Mouse (Mus musculus) midbrain, embryonic 16.5 days (tissue): Measurements from ENCODE around the gene Msrb3. TPM values are rescaled to one million over a fixed set of nuclear protein-coding genes. Genes with fewer than 3 reads are reported as not detected.

Experiments
- ATAC-seq: fragments of 200-750 bp; cut with Nextera tagmentation; 2 replicates; pipeline ENCODE4 v1.8.0; 2017; ENCODE audit warnings: moderate TSS enrichment
- H3K27ac ChIP-seq: fragments of 300-500 bp; sonication (generic); 2 replicates; pipeline ENCODE4 v1.5.1; 2014; ENCODE audit warnings: mild to moderate bottlenecking, low read length, mixed read lengths
- H3K27me3 ChIP-seq: fragments of 300-500 bp; sonication (generic); 2 replicates; pipeline ENCODE4 v1.6.1; 2014; ENCODE audit warnings: low read depth, low read length, mixed read lengths; ENCODE audit not compliant: control insufficient read depth, insufficient read depth
- H3K36me3 ChIP-seq: fragments of 300-500 bp; sonication (generic); 2 replicates; pipeline ENCODE4 v1.6.1; 2014; ENCODE audit warnings: mild to moderate bottlenecking, low read length, moderate library complexity, mixed read lengths; ENCODE audit not compliant: control insufficient read depth, insufficient read depth
- H3K4me1 ChIP-seq: fragments of 300-500 bp; sonication (generic); 2 replicates; pipeline ENCODE4 v1.6.1; 2014; ENCODE audit warnings: mild to moderate bottlenecking, low read length, mixed read lengths; ENCODE audit not compliant: control insufficient read depth, insufficient read depth
- H3K4me2 ChIP-seq: fragments of 300-500 bp; sonication (generic); 2 replicates; pipeline ENCODE4 v1.6.1; 2014; ENCODE audit warnings: mild to moderate bottlenecking, low read length, mixed read lengths
- H3K4me3 ChIP-seq: fragments of 300-500 bp; sonication (generic); 2 replicates; pipeline ENCODE4 v1.5.1; 2014; ENCODE audit warnings: low read depth, mild to moderate bottlenecking, low read length, moderate library complexity, mixed read lengths
- H3K9ac ChIP-seq: fragments of 300-500 bp; sonication (generic); 2 replicates; pipeline ENCODE4 v1.6.1; 2014; ENCODE audit warnings: low read depth, low read length, mixed read lengths
- H3K9me3 ChIP-seq: fragments of 300-500 bp; sonication (generic); replicated peaks from 2 replicates; pipeline ENCODE4 v1.6.1; 2014; ENCODE audit warnings: mild to moderate bottlenecking, low read length, mixed read lengths; ENCODE audit not compliant: control insufficient read depth, poor library complexity, severe bottlenecking
- WGBS: fragments of 180-500 bp; shearing (Covaris S2); extraction: QIAGEN DNeasy Blood & Tissue Kit; methylation state at CpG from one replicate; pipeline ENCODE4 v1.1.7; 2014; 5-methylcytosine and 5-hydroxymethylcytosine counted together
- polyA plus RNA-seq: library from polyadenylated mRNA; unstranded; fragments of >200 nt; fragmentation: Nextera tagmentation; extraction: Ambion mirVana; gene quantifications from 2 replicates; pipeline ENCODE4 v1.2.1, GENCODE M21; 2015

Gene Msrb3
- polyA plus RNA-seq, 1 experiment from 2014 or later, result 1.0 TPM

- WGBS, result 75% methylated on average over 4 of the region's 4 CpGs
- peaks cover 3% of the 10 kb centered on the region; the same call in 1 of the 2 replicates for H3K4me1 ChIP-seq
- no peak overlapping the region for H3K9ac ChIP-seq
- H3K4me2 ChIP-seq, result no peak overlapping the region
- H3K4me3 ChIP-seq, result no peak overlapping the region
- peaks cover 2% of the 10 kb centered on the region; the same call in 1 of the 2 replicates for H3K9me3 ChIP-seq
- H3K36me3 ChIP-seq, result no peaks in the 10 kb centered on the region
- ATAC-seq, result no peak
- no peak overlapping the region for H3K27ac ChIP-seq
- H3K27me3 ChIP-seq, result no peaks in the 10 kb centered on the region
These were observed 5.1 kb upstream of the Msrb3 start for GRCm38 (mm10) chr10:120903843-120904468.

- Histone ChIP-seq H3K9me3 (peaks cover 2% of the 10 kb centered on the region; the same call in 1 of the 2 replicates), H3K4me2 (no peak overlapping the region), H3K9ac (no peak overlapping the region), H3K4me3 (no peak overlapping the region), H3K27ac (no peak overlapping the region), H3K36me3 (no peaks in the 10 kb centered on the region), H3K27me3 (peaks cover 6% of the 10 kb centered on the region; the same call in 1 of the 2 replicates), H3K4me1 (peaks cover 3% of the 10 kb centered on the region; the same call in 1 of the 2 replicates)
- 57% methylated on average over 9 of the region's 9 CpGs for WGBS
- no peak for ATAC-seq
These were observed 2.8 kb upstream of the Msrb3 start for GRCm38 (mm10) chr10:120901746-120902145.

GRCm38 (mm10) chr10:120900096-120900495 lies 1.2 kb upstream of the Msrb3 start:
- no peak for ATAC-seq
- no peaks in the 10 kb centered on the region for H3K9me3 ChIP-seq

GRCm38 (mm10) chr10:120898357-120898756 lies 544 bp downstream of the Msrb3 start:
- H3K4me3 ChIP-seq, result peak overlapping the region; percentile 67
- no peaks in the 10 kb centered on the region for H3K36me3 ChIP-seq
- H3K4me2 ChIP-seq, result peak overlapping the region; percentile 98
- H3K27me3 ChIP-seq, result peaks cover 8% of the 10 kb centered on the region
- 0% methylated on average over 27 of the region's 49 CpGs for WGBS
- H3K9me3 ChIP-seq, result no peaks in the 10 kb centered on the region
- peak overlapping the region; percentile 70 for H3K9ac ChIP-seq
- H3K27ac ChIP-seq, result no peak overlapping the region
- peak; percentile 40 for ATAC-seq
- H3K4me1 ChIP-seq, result peaks cover 3% of the 10 kb centered on the region; the same call in 1 of the 2 replicates

More at GRCm38 (mm10) chr10:120900096-120900495, 1.2 kb upstream of the Msrb3 start:
- H3K4me1 ChIP-seq, result peaks cover 3% of the 10 kb centered on the region; the same call in 1 of the 2 replicates
- no peaks in the 10 kb centered on the region for H3K36me3 ChIP-seq
- no peak overlapping the region for H3K27ac ChIP-seq
- WGBS, result 65% methylated on average over 13 of the region's 13 CpGs
- H3K4me3 ChIP-seq, result no peak overlapping the region
- H3K27me3 ChIP-seq, result peaks cover 8% of the 10 kb centered on the region
- no peak overlapping the region for H3K9ac ChIP-seq
- no peak overlapping the region for H3K4me2 ChIP-seq

GRCm38 (mm10) chr10:120895899-120896289 lies 3.0 kb downstream of the Msrb3 start:
- no peak overlapping the region for H3K9ac ChIP-seq
- peaks cover 3% of the 10 kb centered on the region; the same call in 1 of the 2 replicates for H3K4me1 ChIP-seq
- WGBS, result 32% methylated on average over 15 of the region's 15 CpGs
- H3K4me2 ChIP-seq, result no peak overlapping the region
- no peaks in the 10 kb centered on the region for H3K9me3 ChIP-seq
- ATAC-seq, result no peak
- H3K36me3 ChIP-seq, result no peaks in the 10 kb centered on the region
- H3K27ac ChIP-seq, result no peak overlapping the region
- H3K27me3 ChIP-seq, result peaks cover 8% of the 10 kb centered on the region
- H3K4me3 ChIP-seq, result no peak overlapping the region

- 79% methylated on average over 15 of the region's 15 CpGs for WGBS
- ATAC-seq, result no peak
These were observed 3.7 kb downstream of the Msrb3 start for GRCm38 (mm10) chr10:120894978-120895898.

GRCm38 (mm10) chr10:120893938-120894337 lies 5.0 kb downstream of the Msrb3 start:
- 90% methylated on average over 4 of the region's 4 CpGs for WGBS
- H3K27me3 ChIP-seq, result peaks cover 8% of the 10 kb centered on the region
- no peaks in the 10 kb centered on the region for H3K36me3 ChIP-seq
- no peaks in the 10 kb centered on the region; the same call in 1 of the 2 replicates for H3K4me1 ChIP-seq
- no peak for ATAC-seq
- H3K4me2 ChIP-seq, result no peak overlapping the region
- no peaks in the 10 kb centered on the region for H3K9me3 ChIP-seq
- no peak overlapping the region for H3K4me3 ChIP-seq
- no peak overlapping the region for H3K9ac ChIP-seq
- no peak overlapping the region for H3K27ac ChIP-seq

More at GRCm38 (mm10) chr10:120894978-120895898, 3.7 kb downstream of the Msrb3 start:
- no peak overlapping the region for H3K4me2 ChIP-seq
- no peaks in the 10 kb centered on the region for H3K36me3 ChIP-seq
- peaks cover 3% of the 10 kb centered on the region; the same call in 1 of the 2 replicates for H3K4me1 ChIP-seq
- no peak overlapping the region for H3K9ac ChIP-seq
- no peak overlapping the region for H3K4me3 ChIP-seq
- peaks cover 8% of the 10 kb centered on the region for H3K27me3 ChIP-seq
- no peak overlapping the region for H3K27ac ChIP-seq
- H3K9me3 ChIP-seq, result no peaks in the 10 kb centered on the region

GRCm38 (mm10) chr10:120891131-120891530 lies 7.8 kb downstream of the Msrb3 start:
- 96% methylated on average over 4 of the region's 4 CpGs for WGBS
- no peak overlapping the region for H3K27ac ChIP-seq
- no peak overlapping the region for H3K4me3 ChIP-seq
- H3K4me2 ChIP-seq, result no peak overlapping the region
- H3K27me3 ChIP-seq, result peaks cover 3% of the 10 kb centered on the region; the same call in 1 of the 2 replicates
- no peak for ATAC-seq
- no peak overlapping the region for H3K9ac ChIP-seq
- H3K4me1 ChIP-seq, result no peaks in the 10 kb centered on the region
- H3K36me3 ChIP-seq, result no peaks in the 10 kb centered on the region
- no peaks in the 10 kb centered on the region for H3K9me3 ChIP-seq
